In the genomic region with DNA sequence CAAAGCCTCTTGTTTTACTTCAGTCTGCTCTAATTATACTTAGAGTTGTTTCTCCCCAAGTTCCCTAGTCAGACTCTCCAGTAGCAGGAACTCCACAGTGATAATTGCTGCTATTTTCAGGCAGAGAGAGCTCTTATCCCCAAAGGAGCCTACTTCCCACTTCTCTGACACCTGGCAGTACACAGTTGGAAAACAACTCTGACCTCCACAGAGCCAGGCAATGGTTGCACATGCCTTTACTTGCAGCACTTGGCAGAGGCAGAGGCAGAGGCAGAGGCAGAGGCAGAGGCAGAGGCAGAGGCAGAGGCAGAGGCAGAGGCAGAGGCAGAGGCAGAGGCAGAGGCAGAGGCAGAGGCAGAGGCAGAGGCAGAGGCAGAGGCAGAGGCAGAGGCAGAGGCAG, we compare ENCODE assay signal across 12 mouse cellular contexts. TPM values are rescaled to one million over a fixed set of nuclear protein-coding genes. Genes with fewer than 3 reads are reported as not detected.
"Had no signal": no experiment of that assay in that cellular context is flagged by ENCODE, and none has a peak within 500 bp of the region (broad histone marks: within the 10 kb centered on the region; RNA-seq: fewer than 3 reads in every experiment).

No protein-coding gene starts in this region.

RNA-seq across cellular contexts. Expression of gene Sprr1a, which starts 4.6 kb away (rescaled TPM):
- total RNA-seq: common myeloid progenitor, adult 5-6 weeks; forebrain, postnatal 0 days; gastrocnemius, adult 18-20 months; gastrocnemius, adult 2 months; gastrocnemius, adult 8-10 months; gastrocnemius, postnatal 10 days; gastrocnemius, postnatal 14 days; gastrocnemius, postnatal 25 days; gastrocnemius, postnatal 36 days; gastrocnemius, postnatal 4 days; granulocyte monocyte progenitor cell, adult 5-6 weeks; heart, adult 2 months had no signal

RNA-seq across cellular contexts. Expression of gene Sprr4, which starts 10.0 kb away (rescaled TPM):
- total RNA-seq: common myeloid progenitor, adult 5-6 weeks; forebrain, postnatal 0 days; gastrocnemius, adult 18-20 months; gastrocnemius, adult 2 months; gastrocnemius, adult 8-10 months; gastrocnemius, postnatal 10 days; gastrocnemius, postnatal 14 days; gastrocnemius, postnatal 25 days; gastrocnemius, postnatal 36 days; gastrocnemius, postnatal 4 days; granulocyte monocyte progenitor cell, adult 5-6 weeks; heart, adult 2 months had no signal

RNA-seq across cellular contexts. Expression of gene Sprr3, which starts 31.7 kb away (rescaled TPM):
- total RNA-seq: common myeloid progenitor, adult 5-6 weeks; forebrain, postnatal 0 days; gastrocnemius, adult 18-20 months; gastrocnemius, adult 2 months; gastrocnemius, adult 8-10 months; gastrocnemius, postnatal 10 days; gastrocnemius, postnatal 14 days; gastrocnemius, postnatal 25 days; gastrocnemius, postnatal 36 days; gastrocnemius, postnatal 4 days; granulocyte monocyte progenitor cell, adult 5-6 weeks; heart, adult 2 months had no signal

RNA-seq across cellular contexts. Expression of gene 2310046K23Rik, which starts 44.0 kb away (rescaled TPM):
- total RNA-seq: common myeloid progenitor, adult 5-6 weeks; forebrain, postnatal 0 days; gastrocnemius, adult 18-20 months; gastrocnemius, adult 2 months; gastrocnemius, adult 8-10 months; gastrocnemius, postnatal 10 days; gastrocnemius, postnatal 14 days; gastrocnemius, postnatal 25 days; gastrocnemius, postnatal 36 days; gastrocnemius, postnatal 4 days; granulocyte monocyte progenitor cell, adult 5-6 weeks; heart, adult 2 months had no signal

RNA-seq across cellular contexts. Expression of gene Sprr1b, which starts 51.7 kb away (rescaled TPM):
- total RNA-seq: common myeloid progenitor, adult 5-6 weeks; forebrain, postnatal 0 days; gastrocnemius, adult 18-20 months; gastrocnemius, adult 2 months; gastrocnemius, adult 8-10 months; gastrocnemius, postnatal 10 days; gastrocnemius, postnatal 14 days; gastrocnemius, postnatal 25 days; gastrocnemius, postnatal 36 days; gastrocnemius, postnatal 4 days; granulocyte monocyte progenitor cell, adult 5-6 weeks; heart, adult 2 months had no signal
